Mouse (Mus musculus) myocyte (in vitro differentiated cells): ENCODE measurements around the gene Nfkbil1.

Experiments used
- CEBPB ChIP-seq: IDR thresholded peaks from 2 replicates; pipeline ENCODE4 v1.6.1; 2011; ENCODE audit warnings: mild to moderate bottlenecking, moderate library complexity; ENCODE audit not compliant: poor library complexity, insufficient read depth, severe bottlenecking
- MAX ChIP-seq: IDR thresholded peaks from one replicate; pipeline ENCODE4 v1.6.1; 2011; ENCODE audit warnings: low read depth, mild to moderate bottlenecking, control low read depth
- MYOG ChIP-seq, 3 experiments: IDR thresholded peaks; one replicate each; pipeline ENCODE4 v1.6.1; 2011; ENCODE audit warnings: control low read depth in 2 of 3, low read depth in 2 of 3, mild to moderate bottlenecking in 2 of 3; ENCODE audit not compliant: insufficient read length in 2 of 3, control insufficient read depth in 1 of 3, insufficient read depth in 1 of 3
- POLR2A ChIP-seq: IDR thresholded peaks from one replicate; pipeline ENCODE4 v1.6.1; 2011; ENCODE audit warnings: low read depth, mild to moderate bottlenecking, control low read depth, moderate library complexity; ENCODE audit not compliant: insufficient read length
- REST ChIP-seq: IDR thresholded peaks from one replicate; pipeline ENCODE4 v1.6.1; 2011; ENCODE audit warnings: mild to moderate bottlenecking, control low read depth, moderate library complexity; ENCODE audit not compliant: insufficient read depth, insufficient read length

GRCm38 (mm10) chr17:35248986-35249385 is 13.4 kb upstream of the Nfkbil1 start:
- TF ChIP-seq REST (no peak), CEBPB (no peak), POLR2A (no peak), MAX (no peak), MYOG (IDR thresholded peaks at IDR 0.05; ENCODE audit: control insufficient read depth in 1 of 3, insufficient read depth in 1 of 3, insufficient read length in 2 of 3, low read depth in 2 of 3) (no peak)
